Mouse (Mus musculus): ENCODE results near the gene Shroom3. TPM values are rescaled to one million over a fixed set of nuclear protein-coding genes. Genes with fewer than 3 reads are reported as not detected.

Gene Shroom3
- polyA plus RNA-seq, 1 experiment from 2014 or later, result 15.2 TPM

DNA sequence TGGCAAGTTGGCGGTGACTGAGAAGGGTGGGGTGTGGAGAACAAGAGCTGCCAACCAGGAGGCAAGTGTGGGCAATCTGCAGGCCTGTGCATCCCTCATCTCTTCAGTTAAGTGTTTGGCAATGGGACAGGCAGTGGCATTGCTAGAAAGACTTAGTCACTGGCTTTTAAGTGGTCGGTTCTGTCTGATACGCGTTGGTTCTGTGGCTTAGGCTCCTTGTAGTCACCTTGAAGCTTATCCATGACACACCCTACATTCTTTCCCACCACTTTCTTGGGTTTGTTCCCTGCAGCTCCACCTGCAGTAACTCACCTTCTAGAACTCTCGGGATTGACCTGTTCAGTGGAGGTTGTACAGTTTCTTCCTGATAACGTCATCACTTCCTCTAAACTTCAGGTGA is 166.5 kb downstream of the Shroom3 start:
- Histone ChIP-seq H3K36me3 (ENCODE audit: control insufficient read depth, insufficient read depth, low read length) (no peaks in the 10 kb centered on the region), H3K4me3 (ENCODE audit: low read depth, low read length) (no peak overlapping the region), H3K27ac (ENCODE audit: low read depth, low read length) (no peak overlapping the region), H3K9ac (ENCODE audit: low read length) (no peak overlapping the region), H3K27me3 (ENCODE audit: control insufficient read depth, insufficient read depth, low read length) (no peaks in the 10 kb centered on the region), H3K4me2 (ENCODE audit: low read depth, low read length, severe bottlenecking) (no peak overlapping the region), H3K9me3 (ENCODE audit: control insufficient read depth, low read length) (no peaks in the 10 kb centered on the region), H3K4me1 (replicated peaks; ENCODE audit: control insufficient read depth, insufficient read depth, low read length) (no peaks in the 10 kb centered on the region)
- ATAC-seq (replicated peaks; ENCODE audit: low FRiP score) (no peak), DNase-seq (ENCODE audit: low spot score) (no peak)
- WGBS, result 93% methylated on average over 6 of the region's 6 CpGs

DNA sequence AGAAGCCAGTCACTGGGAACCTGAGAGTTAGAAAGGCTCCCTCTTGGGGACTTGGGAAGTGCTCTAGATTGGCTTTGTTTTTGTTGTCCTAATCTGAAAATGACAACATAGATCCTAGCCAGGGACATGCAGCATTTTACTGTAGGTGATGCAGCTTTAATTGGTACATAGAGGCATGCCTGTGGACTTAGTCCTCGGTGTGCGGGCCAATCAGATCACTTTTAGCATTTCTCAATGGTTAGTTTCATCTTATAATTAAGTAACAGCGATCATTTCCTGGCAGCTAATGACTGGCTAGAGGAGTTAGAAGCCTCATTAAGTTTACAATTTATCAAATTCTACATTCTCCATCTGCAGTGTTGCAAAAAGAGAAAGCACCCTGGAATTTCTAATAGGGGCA is 167.7 kb downstream of the Shroom3 start:
- Histone ChIP-seq H3K9me3 (ENCODE audit: control insufficient read depth, low read length) (no peaks in the 10 kb centered on the region), H3K4me1 (replicated peaks; ENCODE audit: control insufficient read depth, insufficient read depth, low read length) (no peaks in the 10 kb centered on the region), H3K27ac (ENCODE audit: low read depth, low read length) (no peak overlapping the region), H3K27me3 (ENCODE audit: control insufficient read depth, insufficient read depth, low read length) (no peaks in the 10 kb centered on the region), H3K36me3 (ENCODE audit: control insufficient read depth, insufficient read depth, low read length) (no peaks in the 10 kb centered on the region), H3K9ac (ENCODE audit: low read length) (no peak overlapping the region), H3K4me3 (ENCODE audit: low read depth, low read length) (no peak overlapping the region), H3K4me2 (ENCODE audit: low read depth, low read length, severe bottlenecking) (no peak overlapping the region)
- DNase-seq (ENCODE audit: low spot score) (no peak), ATAC-seq (replicated peaks; ENCODE audit: low FRiP score) (peak; percentile 39; the same call in 1 of the 2 replicates)
- 76% methylated on average over 3 of the region's 3 CpGs for WGBS

DNA sequence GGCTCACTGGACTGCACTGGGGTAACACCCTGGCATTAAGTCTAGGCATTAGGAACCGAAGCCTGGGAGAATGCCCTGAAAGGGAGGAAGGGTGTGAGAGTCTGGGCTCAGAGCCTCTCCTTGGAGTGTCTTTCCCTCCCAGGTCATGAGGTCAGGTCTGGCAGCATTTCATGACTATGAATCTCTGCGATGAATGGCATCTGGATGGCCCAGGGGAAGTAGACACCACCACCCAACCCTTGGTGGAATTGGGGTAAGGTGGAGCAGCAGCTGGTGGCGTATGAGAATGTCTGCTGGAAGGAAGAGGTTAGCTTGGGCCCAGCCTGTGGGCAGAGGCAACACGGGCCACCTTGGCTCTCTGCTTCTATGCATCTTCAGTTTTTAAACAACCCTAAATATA is 171.7 kb downstream of the Shroom3 start:
- 84% methylated on average over 4 of the region's 4 CpGs for WGBS
- Histone ChIP-seq H3K9ac (ENCODE audit: low read length) (no peak overlapping the region), H3K9me3 (ENCODE audit: control insufficient read depth, low read length) (no peaks in the 10 kb centered on the region), H3K4me1 (replicated peaks; ENCODE audit: control insufficient read depth, insufficient read depth, low read length) (no peaks in the 10 kb centered on the region), H3K27me3 (ENCODE audit: control insufficient read depth, insufficient read depth, low read length) (no peaks in the 10 kb centered on the region), H3K4me2 (ENCODE audit: low read depth, low read length, severe bottlenecking) (no peak overlapping the region), H3K36me3 (ENCODE audit: control insufficient read depth, insufficient read depth, low read length) (no peaks in the 10 kb centered on the region), H3K4me3 (ENCODE audit: low read depth, low read length) (no peak overlapping the region), H3K27ac (ENCODE audit: low read depth, low read length) (no peak overlapping the region)
- no peak for ATAC-seq (replicated peaks; ENCODE audit: low FRiP score)
- DNase-seq (ENCODE audit: low spot score), result no peak

DNA sequence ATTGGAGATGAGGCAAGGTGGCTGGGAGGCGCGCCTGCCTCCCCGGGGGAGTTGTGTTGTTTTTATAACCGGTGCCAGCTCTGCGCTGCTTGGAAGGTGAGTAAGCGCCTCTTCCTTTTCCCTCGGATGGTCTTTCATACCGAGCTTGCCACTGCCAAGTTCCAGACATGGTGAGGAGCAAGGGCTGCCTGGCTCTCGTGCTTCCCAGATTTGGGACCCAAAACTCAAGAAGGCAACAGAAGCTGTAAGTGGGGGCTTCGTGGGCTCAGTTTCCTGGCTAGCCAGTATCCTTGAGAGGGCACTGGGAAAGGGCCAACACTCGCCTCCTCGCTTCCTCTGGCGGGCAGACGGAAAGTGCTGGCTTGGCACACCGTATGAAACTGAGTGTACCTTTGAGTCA is 173.1 kb downstream of the Shroom3 start:
- Histone ChIP-seq H3K27me3 (ENCODE audit: control insufficient read depth, insufficient read depth, low read length) (no peaks in the 10 kb centered on the region), H3K4me2 (ENCODE audit: low read depth, low read length, severe bottlenecking) (no peak overlapping the region), H3K9ac (ENCODE audit: low read length) (no peak overlapping the region), H3K4me1 (replicated peaks; ENCODE audit: control insufficient read depth, insufficient read depth, low read length) (peaks cover 3% of the 10 kb centered on the region; the same call in 1 of the 2 replicates), H3K4me3 (ENCODE audit: low read depth, low read length) (no peak overlapping the region), H3K36me3 (ENCODE audit: control insufficient read depth, insufficient read depth, low read length) (no peaks in the 10 kb centered on the region), H3K9me3 (ENCODE audit: control insufficient read depth, low read length) (no peaks in the 10 kb centered on the region), H3K27ac (ENCODE audit: low read depth, low read length) (no peak overlapping the region)
- DNase-seq (ENCODE audit: low spot score) (no peak), ATAC-seq (replicated peaks; ENCODE audit: low FRiP score) (no peak)
- WGBS, result 49% methylated on average over 15 of the region's 15 CpGs

DNA sequence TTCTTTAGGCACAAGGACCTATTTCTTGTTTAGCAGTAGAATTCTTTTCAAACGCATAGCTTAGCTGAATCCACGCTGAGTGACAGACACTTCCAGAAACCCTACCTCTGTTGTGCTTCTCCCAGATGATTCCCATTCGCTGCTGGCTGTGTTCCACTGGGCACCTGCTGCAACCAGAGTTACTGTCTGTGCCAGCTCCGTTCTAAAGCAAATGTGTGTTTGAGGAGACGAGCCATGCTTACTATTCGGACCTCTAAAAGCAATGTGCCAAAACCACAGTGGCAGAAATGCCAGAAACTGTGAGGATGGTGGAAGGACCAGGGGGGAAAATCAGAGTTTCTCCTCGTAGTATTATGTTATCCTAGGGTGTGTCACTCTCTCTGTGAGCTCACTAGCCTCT is 173.9 kb downstream of the Shroom3 start:
- H3K9ac ChIP-seq (ENCODE audit: low read length), result no peak overlapping the region
- no peaks in the 10 kb centered on the region for H3K9me3 ChIP-seq (ENCODE audit: control insufficient read depth, low read length)
- H3K27ac ChIP-seq (ENCODE audit: low read depth, low read length), result no peak overlapping the region
- H3K36me3 ChIP-seq (ENCODE audit: control insufficient read depth, insufficient read depth, low read length), result no peaks in the 10 kb centered on the region
- H3K27me3 ChIP-seq (ENCODE audit: control insufficient read depth, insufficient read depth, low read length), result no peaks in the 10 kb centered on the region
- no peak overlapping the region for H3K4me3 ChIP-seq (ENCODE audit: low read depth, low read length)
- H3K4me2 ChIP-seq (ENCODE audit: low read depth, low read length, severe bottlenecking), result no peak overlapping the region
- 77% methylated on average over 7 of the region's 7 CpGs for WGBS
- DNase-seq (ENCODE audit: low spot score), result no peak
- ATAC-seq (replicated peaks; ENCODE audit: low FRiP score), result no peak
- peaks cover 9% of the 10 kb centered on the region for H3K4me1 ChIP-seq (replicated peaks; ENCODE audit: control insufficient read depth, insufficient read depth, low read length)

DNA sequence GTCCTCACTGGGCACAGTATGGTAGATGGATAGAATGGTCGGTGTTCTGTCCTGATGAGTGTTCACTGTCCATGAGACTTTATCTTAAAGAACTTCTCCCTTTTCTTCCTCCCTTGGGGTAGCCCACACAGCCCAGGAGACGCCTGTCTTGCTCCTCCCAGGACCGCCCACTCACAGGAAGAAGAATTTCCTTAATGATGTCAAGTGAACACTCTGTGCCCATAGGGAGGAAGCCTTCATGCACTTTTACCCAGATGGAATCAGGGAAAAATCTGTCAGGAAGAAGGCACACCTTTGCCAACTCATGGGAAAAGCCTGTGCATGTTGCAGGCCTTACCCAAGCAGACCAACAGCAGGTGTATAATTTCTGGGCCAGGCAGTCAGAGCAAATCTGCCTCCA is 174.9 kb downstream of the Shroom3 start:
- Histone ChIP-seq H3K9ac (ENCODE audit: low read length) (no peak overlapping the region), H3K9me3 (ENCODE audit: control insufficient read depth, low read length) (no peaks in the 10 kb centered on the region), H3K27me3 (ENCODE audit: control insufficient read depth, insufficient read depth, low read length) (no peaks in the 10 kb centered on the region), H3K36me3 (ENCODE audit: control insufficient read depth, insufficient read depth, low read length) (no peaks in the 10 kb centered on the region), H3K4me1 (replicated peaks; ENCODE audit: control insufficient read depth, insufficient read depth, low read length) (peaks cover 9% of the 10 kb centered on the region), H3K4me2 (ENCODE audit: low read depth, low read length, severe bottlenecking) (no peak overlapping the region), H3K27ac (ENCODE audit: low read depth, low read length) (no peak overlapping the region), H3K4me3 (ENCODE audit: low read depth, low read length) (no peak overlapping the region)
- ATAC-seq (replicated peaks; ENCODE audit: low FRiP score) (no peak), DNase-seq (ENCODE audit: low spot score) (no peak)
- WGBS, result 82% methylated on average over 3 of the region's 3 CpGs

DNA sequence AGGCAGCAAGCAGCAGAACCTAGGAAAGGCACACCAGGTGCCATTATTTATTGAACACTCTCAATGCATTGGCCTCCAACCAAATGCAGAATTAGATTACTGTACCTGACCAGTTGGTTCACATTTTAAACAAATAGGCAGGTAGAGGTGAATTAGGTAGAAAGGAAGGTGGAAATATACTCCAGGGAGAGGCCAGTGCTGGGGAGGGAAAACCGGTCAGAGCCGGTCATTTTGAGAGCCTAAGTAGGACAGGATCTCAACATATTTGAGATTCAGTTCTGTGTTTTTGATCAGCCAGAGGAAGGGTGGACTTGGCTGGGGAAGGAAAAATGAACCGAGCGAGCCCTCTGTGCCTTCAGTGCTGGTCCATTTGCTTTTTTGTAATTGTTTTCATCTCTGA is 175.3 kb downstream of the Shroom3 start:
- H3K4me1 ChIP-seq (replicated peaks; ENCODE audit: control insufficient read depth, insufficient read depth, low read length), result peaks cover 9% of the 10 kb centered on the region
- H3K4me2 ChIP-seq (ENCODE audit: low read depth, low read length, severe bottlenecking), result no peak overlapping the region
- no peak overlapping the region for H3K9ac ChIP-seq (ENCODE audit: low read length)
- H3K9me3 ChIP-seq (ENCODE audit: control insufficient read depth, low read length), result no peaks in the 10 kb centered on the region
- WGBS, result 88% methylated on average over 4 of the region's 4 CpGs
- ATAC-seq (replicated peaks; ENCODE audit: low FRiP score) (no peak), DNase-seq (ENCODE audit: low spot score) (no peak)
- no peak overlapping the region for H3K4me3 ChIP-seq (ENCODE audit: low read depth, low read length)
- H3K36me3 ChIP-seq (ENCODE audit: control insufficient read depth, insufficient read depth, low read length), result no peaks in the 10 kb centered on the region
- H3K27ac ChIP-seq (ENCODE audit: low read depth, low read length), result no peak overlapping the region
- H3K27me3 ChIP-seq (ENCODE audit: control insufficient read depth, insufficient read depth, low read length), result no peaks in the 10 kb centered on the region

DNA sequence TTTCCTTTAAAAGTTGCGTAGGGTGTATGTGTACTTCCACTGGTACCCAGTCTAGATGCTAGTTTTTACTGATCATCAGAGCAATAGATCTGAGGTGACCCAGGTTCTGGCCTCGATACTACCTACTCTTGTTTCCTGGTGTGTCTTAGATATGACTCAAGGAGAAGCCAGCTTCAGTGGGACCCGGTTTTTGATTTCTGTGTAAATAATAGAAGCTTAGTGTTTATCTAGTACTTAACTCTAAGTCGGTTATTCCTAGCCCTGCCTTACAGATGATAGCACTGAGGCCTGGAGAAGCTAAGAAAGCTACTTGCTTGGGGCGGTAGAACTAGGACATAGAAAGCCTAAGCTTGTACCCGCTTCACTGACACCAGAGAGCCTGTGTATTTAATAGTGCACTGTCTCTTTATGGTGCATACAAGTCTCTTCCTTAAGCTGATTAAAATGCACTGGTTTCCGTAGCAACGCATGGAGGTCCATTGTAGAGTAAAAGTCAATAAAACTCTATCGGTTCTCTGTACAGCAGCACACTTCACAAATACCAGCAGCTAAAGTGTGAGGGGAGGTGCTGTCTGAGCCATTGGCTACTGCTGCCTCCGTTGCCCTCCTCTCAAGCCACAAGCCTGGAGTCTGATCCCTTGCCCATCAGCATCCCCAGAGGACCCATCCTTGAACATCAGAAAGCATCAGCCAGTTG is 178.3 kb downstream of the Shroom3 start:
- Histone ChIP-seq H3K27ac (ENCODE audit: low read depth, low read length) (no peak overlapping the region), H3K36me3 (ENCODE audit: control insufficient read depth, insufficient read depth, low read length) (no peaks in the 10 kb centered on the region), H3K27me3 (ENCODE audit: control insufficient read depth, insufficient read depth, low read length) (no peaks in the 10 kb centered on the region), H3K9me3 (ENCODE audit: control insufficient read depth, low read length) (no peaks in the 10 kb centered on the region), H3K4me3 (ENCODE audit: low read depth, low read length) (no peak overlapping the region), H3K4me2 (ENCODE audit: low read depth, low read length, severe bottlenecking) (no peak overlapping the region), H3K9ac (ENCODE audit: low read length) (peak overlapping the region; percentile 14; the same call in 1 of the 2 replicates), H3K4me1 (replicated peaks; ENCODE audit: control insufficient read depth, insufficient read depth, low read length) (peaks cover 9% of the 10 kb centered on the region)
- ATAC-seq (replicated peaks; ENCODE audit: low FRiP score), result 0 out of 2 replicates have a peak, but pooled peaks have one; percentile 32
- 51% methylated on average over 10 of the region's 10 CpGs for WGBS
- DNase-seq (ENCODE audit: low spot score), result no peak

DNA sequence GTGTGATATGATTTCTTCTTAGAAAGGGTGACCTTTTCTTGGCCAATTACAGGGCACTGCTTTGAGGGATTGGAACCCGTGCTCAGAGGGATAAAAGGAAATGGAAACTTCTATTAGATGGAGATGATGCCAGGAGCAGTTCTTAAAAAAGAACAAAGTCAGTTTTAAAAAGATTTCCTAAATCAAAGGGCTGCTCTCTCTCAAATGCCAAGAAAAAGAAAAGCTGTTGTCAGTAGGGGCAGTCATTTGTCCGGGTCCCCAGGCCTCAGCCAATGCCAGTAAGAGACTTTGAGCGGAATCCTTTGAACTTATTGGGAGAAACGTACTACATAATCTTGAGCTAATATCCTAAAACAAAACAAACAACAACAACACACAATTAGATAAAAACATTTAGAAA is 181.9 kb downstream of the Shroom3 start:
- no peak overlapping the region; the same call in 1 of the 2 replicates for H3K27ac ChIP-seq (ENCODE audit: low read depth, low read length)
- H3K9ac ChIP-seq (ENCODE audit: low read length), result no peak overlapping the region
- peaks cover 9% of the 10 kb centered on the region for H3K4me1 ChIP-seq (replicated peaks; ENCODE audit: control insufficient read depth, insufficient read depth, low read length)
- ATAC-seq (replicated peaks; ENCODE audit: low FRiP score) (no peak), DNase-seq (ENCODE audit: low spot score) (no peak)
- WGBS, result 45% methylated on average over 4 of the region's 4 CpGs
- no peaks in the 10 kb centered on the region for H3K9me3 ChIP-seq (ENCODE audit: control insufficient read depth, low read length)
- no peaks in the 10 kb centered on the region for H3K36me3 ChIP-seq (ENCODE audit: control insufficient read depth, insufficient read depth, low read length)
- H3K4me3 ChIP-seq (ENCODE audit: low read depth, low read length), result no peak overlapping the region
- no peaks in the 10 kb centered on the region for H3K27me3 ChIP-seq (ENCODE audit: control insufficient read depth, insufficient read depth, low read length)
- H3K4me2 ChIP-seq (ENCODE audit: low read depth, low read length, severe bottlenecking), result no peak overlapping the region
